Mouse (Mus musculus): ENCODE results near the gene Spice1. TPM values are rescaled to one million over a fixed set of nuclear protein-coding genes. Genes with fewer than 3 reads are reported as not detected.
A peak's percentile ranks its signal among the peaks of the same experiment; 100 is the strongest.

Spice1 gene
- total RNA-seq (2014; fragmentation: Nextera tagmentation): 20.4 and 27.5 TPM in 2 replicates
- 26.9 and 27.0 TPM in 2 replicates for total RNA-seq (2017)

- ATAC-seq (replicated peaks; ENCODE audit: low FRiP score, low TSS enrichment, poor library complexity, severe bottlenecking): peak; percentile 94
Observed at GRCm38 (mm10) chr16:44347071-44347901, at the start of gene Spice1. Gene Spice1 (plus strand): TSS chr16:44347121.

- ATAC-seq (replicated peaks; ENCODE audit: low FRiP score, low TSS enrichment, poor library complexity, severe bottlenecking): no peak
Observed at GRCm38 (mm10) chr16:44299438-44300093, 47.4 kb upstream of the Spice1 start.

- ATAC-seq (replicated peaks; ENCODE audit: low FRiP score, low TSS enrichment, poor library complexity, severe bottlenecking): peak; percentile 81
Observed at GRCm38 (mm10) chr16:44302126-44302892, 44.6 kb upstream of the Spice1 start.

GRCm38 (mm10) chr16:44303822-44304221 lies 43.1 kb upstream of the Spice1 start:
- no peak for ATAC-seq (replicated peaks; ENCODE audit: low FRiP score, low TSS enrichment, poor library complexity, severe bottlenecking)

- ATAC-seq (replicated peaks; ENCODE audit: low FRiP score, low TSS enrichment, poor library complexity, severe bottlenecking): no peak
Observed at GRCm38 (mm10) chr16:44305606-44306005, 41.3 kb upstream of the Spice1 start.

- peak; percentile 98 for ATAC-seq (replicated peaks; ENCODE audit: low FRiP score, low TSS enrichment, poor library complexity, severe bottlenecking)
Observed at GRCm38 (mm10) chr16:44313422-44313821, 33.5 kb upstream of the Spice1 start.

GRCm38 (mm10) chr16:44316350-44316749 lies 30.6 kb upstream of the Spice1 start:
- ATAC-seq (replicated peaks; ENCODE audit: low FRiP score, low TSS enrichment, poor library complexity, severe bottlenecking): no peak

- no peak for ATAC-seq (replicated peaks; ENCODE audit: low FRiP score, low TSS enrichment, poor library complexity, severe bottlenecking)
Observed at GRCm38 (mm10) chr16:44320232-44320631, 26.7 kb upstream of the Spice1 start.

- ATAC-seq (replicated peaks; ENCODE audit: low FRiP score, low TSS enrichment, poor library complexity, severe bottlenecking): no peak
Observed at GRCm38 (mm10) chr16:44328644-44329043, 18.3 kb upstream of the Spice1 start.

GRCm38 (mm10) chr16:44330657-44331056 lies 16.3 kb upstream of the Spice1 start:
- ATAC-seq (replicated peaks; ENCODE audit: low FRiP score, low TSS enrichment, poor library complexity, severe bottlenecking): no peak

GRCm38 (mm10) chr16:44331154-44331553 lies 15.8 kb upstream of the Spice1 start:
- ATAC-seq (replicated peaks; ENCODE audit: low FRiP score, low TSS enrichment, poor library complexity, severe bottlenecking): no peak

GRCm38 (mm10) chr16:44331671-44331994 lies 15.3 kb upstream of the Spice1 start:
- 0 out of 2 replicates have a peak, but pooled peaks have one; percentile 3 for ATAC-seq (replicated peaks; ENCODE audit: low FRiP score, low TSS enrichment, poor library complexity, severe bottlenecking)

GRCm38 (mm10) chr16:44331995-44332860 lies 14.7 kb upstream of the Spice1 start:
- ATAC-seq (replicated peaks; ENCODE audit: low FRiP score, low TSS enrichment, poor library complexity, severe bottlenecking): peak; percentile 64

- peak; percentile 32; the same call in 1 of the 2 replicates for ATAC-seq (replicated peaks; ENCODE audit: low FRiP score, low TSS enrichment, poor library complexity, severe bottlenecking)
Observed at GRCm38 (mm10) chr16:44332861-44333284, 14.0 kb upstream of the Spice1 start, which contains the start of gene Sidt1. Gene Sidt1 (minus strand): TSS chr16:44333196.

- no peak for ATAC-seq (replicated peaks; ENCODE audit: low FRiP score, low TSS enrichment, poor library complexity, severe bottlenecking)
Observed at GRCm38 (mm10) chr16:44337541-44337940, 9.4 kb upstream of the Spice1 start.

GRCm38 (mm10) chr16:44349801-44350397 lies 3.0 kb downstream of the Spice1 start:
- ATAC-seq (replicated peaks; ENCODE audit: low FRiP score, low TSS enrichment, poor library complexity, severe bottlenecking): peak; percentile 31

GRCm38 (mm10) chr16:44356291-44356690 lies 9.4 kb downstream of the Spice1 start:
- ATAC-seq (replicated peaks; ENCODE audit: low FRiP score, low TSS enrichment, poor library complexity, severe bottlenecking): peak; percentile 44; the same call in 1 of the 2 replicates

- peak; percentile 100 for ATAC-seq (replicated peaks; ENCODE audit: low FRiP score, low TSS enrichment, poor library complexity, severe bottlenecking)
Observed at GRCm38 (mm10) chr16:44357571-44358268, 10.8 kb downstream of the Spice1 start.
